Mouse (Mus musculus) myocyte (in vitro differentiated cells): Measurements from ENCODE around the gene Vmn1r85.

Source experiments
- CEBPB ChIP-seq: IDR thresholded peaks from 2 replicates; pipeline ENCODE4 v1.6.1; 2011; ENCODE audit warnings: mild to moderate bottlenecking, moderate library complexity; ENCODE audit not compliant: poor library complexity, insufficient read depth, severe bottlenecking
- E2F4 ChIP-seq: IDR thresholded peaks from one replicate; pipeline ENCODE4 v1.6.1; 2011; ENCODE audit warnings: mild to moderate bottlenecking, control low read depth, moderate library complexity; ENCODE audit not compliant: insufficient read depth
- MYOD1 ChIP-seq, 3 experiments: IDR thresholded peaks; one replicate each; pipeline ENCODE4 v1.6.1; 2011; ENCODE audit warnings: control low read depth in 2 of 3, low read depth in 2 of 3, mild to moderate bottlenecking in 2 of 3, moderate library complexity in 1 of 3; ENCODE audit not compliant: insufficient read length in 2 of 3, control insufficient read depth in 1 of 3
- POLR2A ChIP-seq: IDR thresholded peaks from one replicate; pipeline ENCODE4 v1.6.1; 2011; ENCODE audit warnings: low read depth, mild to moderate bottlenecking, control low read depth, moderate library complexity; ENCODE audit not compliant: insufficient read length
- TCF12 ChIP-seq: IDR thresholded peaks from one replicate; pipeline ENCODE4 v1.6.1; 2011; ENCODE audit warnings: mild to moderate bottlenecking, control low read depth; ENCODE audit not compliant: poor library complexity, insufficient read depth, severe bottlenecking

- TF ChIP-seq POLR2A (no peak), TCF12 (no peak), CEBPB (no peak), MYOD1 (IDR thresholded peaks at IDR 0.05; ENCODE audit: control insufficient read depth in 1 of 3, insufficient read length in 2 of 3, low read depth in 2 of 3) (no peak), E2F4 (no peak)
Observed at GRCm38 (mm10) chr7:13037366-13037765, 57.6 kb downstream of the Vmn1r85 start.
